Mouse (Mus musculus): ENCODE measurements around the gene Gm44511. TPM values are rescaled to one million over a fixed set of nuclear protein-coding genes. Genes with fewer than 3 reads are reported as not detected.
"Not testable (repeated sequence)": the region's sequence is repeated elsewhere in the genome, so short reads cannot be mapped to it uniquely, and the experiment has no call there.

The Gm44511 gene
- polyA plus RNA-seq, 1 experiment from 2014 or later: not detected

- ATAC-seq (ENCODE audit: low FRiP score): peak; percentile 22; the same call in 1 of the 2 replicates
- not testable (repeated sequence) for H3K36me3 ChIP-seq; H3K4me1 ChIP-seq (replicated peaks); H3K4me2 ChIP-seq; H3K9me3 ChIP-seq; H3K27me3 ChIP-seq; H3K9ac ChIP-seq; H3K4me3 ChIP-seq
- 67% methylated on average over 7 of the region's 7 CpGs for WGBS
- 0 out of 2 replicates have a peak overlapping the region, but pooled peaks have one; percentile 60 for H3K27ac ChIP-seq
Observed at GRCm38 (mm10) chr6:128804823-128805640, 21.1 kb downstream of the Gm44511 start.

DNA sequence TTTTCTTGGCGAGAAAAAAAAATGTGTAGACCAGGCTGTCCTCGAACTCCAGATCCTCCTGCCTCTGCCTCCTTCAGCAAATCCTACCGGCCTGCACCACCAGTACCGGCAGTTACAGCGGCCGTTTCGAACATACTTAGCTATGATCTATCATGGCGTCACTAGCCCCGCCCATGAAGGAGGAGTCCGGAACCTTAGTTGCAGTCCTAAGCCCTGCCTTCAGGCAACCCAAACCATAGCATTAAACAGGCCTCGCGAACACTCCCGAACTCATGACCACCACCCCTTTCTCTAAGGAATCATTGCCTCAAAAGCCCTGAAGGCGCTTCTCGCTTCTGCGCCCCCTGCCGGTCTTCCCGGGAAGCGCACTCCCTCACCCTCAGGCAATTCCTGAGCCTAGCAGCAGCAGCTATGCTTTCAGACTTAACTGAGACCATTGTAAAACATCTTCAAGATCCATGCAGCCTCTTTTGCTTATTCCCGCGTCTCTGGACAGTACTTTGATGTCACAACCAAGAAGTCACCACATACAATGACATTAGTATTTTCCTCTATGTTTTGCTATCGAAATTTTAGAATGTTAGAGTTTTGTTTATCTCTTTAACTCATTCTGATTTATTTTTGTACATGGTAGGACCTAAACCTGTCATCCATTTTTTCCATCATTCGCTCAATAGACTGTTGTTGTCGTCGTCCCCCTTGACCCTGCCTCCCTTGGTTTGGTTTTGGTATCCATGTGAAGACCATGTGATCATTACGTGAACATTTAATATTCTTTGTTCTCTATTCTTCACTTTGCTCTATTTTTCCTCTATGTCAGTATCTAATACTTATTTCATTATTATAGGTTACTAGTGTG lies 22.9 kb downstream of the Gm44511 start:
- ATAC-seq (ENCODE audit: low FRiP score): peak; percentile 91
- peak overlapping the region; percentile 70 for H3K9ac ChIP-seq
- H3K4me2 ChIP-seq: peak overlapping the region; percentile 55
- no peaks in the 10 kb centered on the region for H3K36me3 ChIP-seq
- H3K27me3 ChIP-seq: no peaks in the 10 kb centered on the region
- 6% methylated on average over 26 of the region's 26 CpGs for WGBS
- H3K27ac ChIP-seq: peak overlapping the region; percentile 88
- peaks cover 2% of the 10 kb centered on the region; the same call in 1 of the 2 replicates for H3K4me1 ChIP-seq (replicated peaks)
- H3K9me3 ChIP-seq: no peaks in the 10 kb centered on the region
- peak overlapping the region; percentile 45 for H3K4me3 ChIP-seq

DNA sequence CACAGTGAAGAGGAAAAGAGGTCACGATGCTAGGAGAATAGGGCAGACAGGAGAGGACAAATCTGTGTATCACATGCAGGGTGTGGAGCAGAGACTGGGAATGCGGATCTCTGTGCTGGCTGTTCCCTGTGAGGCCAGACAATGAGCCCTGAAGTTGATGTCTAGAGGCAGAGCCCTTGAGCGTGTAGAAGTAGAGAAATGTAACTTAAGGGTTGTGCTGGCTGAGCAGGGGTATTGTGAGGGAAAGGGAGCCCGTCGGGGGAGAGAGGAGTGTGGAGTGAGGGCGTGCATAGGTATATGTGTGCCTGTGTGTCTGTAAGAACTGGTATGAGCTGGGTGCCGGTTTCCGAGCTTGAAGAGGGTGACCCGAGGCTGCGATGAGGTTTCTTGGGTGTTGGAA lies 23.6 kb downstream of the Gm44511 start:
- H3K27me3 ChIP-seq: no peaks in the 10 kb centered on the region
- H3K27ac ChIP-seq: peak overlapping the region; percentile 88
- H3K4me1 ChIP-seq (replicated peaks): peaks cover 9% of the 10 kb centered on the region
- peak; percentile 57 for ATAC-seq (ENCODE audit: low FRiP score)
- no peaks in the 10 kb centered on the region for H3K9me3 ChIP-seq
- 14% methylated on average over 10 of the region's 10 CpGs for WGBS
- peak overlapping the region; percentile 70 for H3K9ac ChIP-seq
- peak overlapping the region; percentile 45 for H3K4me3 ChIP-seq
- H3K4me2 ChIP-seq: peak overlapping the region; percentile 55
- H3K36me3 ChIP-seq: no peaks in the 10 kb centered on the region

GRCm38 (mm10) chr6:128800696-128801095 lies 25.4 kb downstream of the Gm44511 start:
- H3K4me3 ChIP-seq; H3K27ac ChIP-seq; H3K9me3 ChIP-seq; ATAC-seq (ENCODE audit: low FRiP score); H3K4me2 ChIP-seq; H3K27me3 ChIP-seq; H3K9ac ChIP-seq; H3K36me3 ChIP-seq: not testable (repeated sequence)
- peaks cover 11% of the 10 kb centered on the region for H3K4me1 ChIP-seq (replicated peaks)
- 88% methylated on average over 5 of the region's 5 CpGs for WGBS

GRCm38 (mm10) chr6:128799896-128800270 lies 26.2 kb downstream of the Gm44511 start:
- no peaks in the 10 kb centered on the region for H3K36me3 ChIP-seq
- peak overlapping the region; percentile 66 for H3K9ac ChIP-seq
- H3K4me3 ChIP-seq: peak overlapping the region; percentile 60
- peak overlapping the region; percentile 50 for H3K4me2 ChIP-seq
- peaks cover 11% of the 10 kb centered on the region for H3K4me1 ChIP-seq (replicated peaks)
- no peak for ATAC-seq (ENCODE audit: low FRiP score)
- H3K27me3 ChIP-seq: no peaks in the 10 kb centered on the region
- peak overlapping the region; percentile 88 for H3K27ac ChIP-seq
- H3K9me3 ChIP-seq: no peaks in the 10 kb centered on the region
- WGBS: 21% methylated on average over 7 of the region's 7 CpGs

DNA sequence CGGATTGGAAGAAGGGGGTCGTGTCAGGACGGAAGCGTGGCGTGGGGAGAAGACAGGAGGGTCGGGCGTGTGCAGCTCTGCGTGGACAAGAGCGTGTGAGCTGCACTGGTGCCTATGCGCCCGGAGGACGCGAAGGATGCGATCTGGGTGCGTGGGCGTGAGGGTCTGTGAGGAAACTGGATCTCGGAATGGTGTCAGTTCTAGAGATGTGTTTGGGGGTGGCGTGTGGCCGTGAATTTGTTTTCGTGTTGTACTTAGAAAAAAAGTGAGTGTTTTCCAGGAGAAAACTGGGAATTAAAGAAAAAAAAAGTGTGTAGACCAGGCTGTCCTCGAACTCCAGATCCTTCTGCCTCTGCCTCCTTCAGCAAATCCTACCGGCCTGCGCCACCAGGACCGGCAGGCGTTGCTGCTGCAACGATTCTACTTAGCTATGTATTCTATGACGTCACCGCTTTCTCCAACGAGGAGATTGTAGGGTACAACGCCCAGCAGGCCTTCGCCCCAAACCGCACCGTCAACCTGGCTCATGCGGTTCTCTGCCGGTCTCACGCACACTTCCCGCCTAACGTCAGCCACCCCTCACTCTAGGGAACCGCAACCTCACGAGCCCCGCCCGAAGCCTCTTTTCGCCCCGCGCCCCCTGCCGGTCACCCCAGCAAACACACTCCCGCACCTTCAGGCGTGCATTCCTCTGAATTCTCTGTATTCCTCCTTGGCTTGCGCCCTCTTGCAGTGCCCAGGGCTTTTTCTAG lies 26.8 kb downstream of the Gm44511 start:
- Histone ChIP-seq H3K4me1 (replicated peaks) (peaks cover 11% of the 10 kb centered on the region), H3K27ac (peak overlapping the region; percentile 88), H3K4me3 (peak overlapping the region; percentile 60), H3K4me2 (peak overlapping the region; percentile 59), H3K9ac (peak overlapping the region; percentile 75)
- peak; percentile 81 for ATAC-seq (ENCODE audit: low FRiP score)
- not testable (repeated sequence) for H3K27me3 ChIP-seq, H3K9me3 ChIP-seq, H3K36me3 ChIP-seq
- under 1% methylated on average over 49 of the region's 49 CpGs for WGBS

- Histone ChIP-seq H3K27ac (peak overlapping the region; percentile 88), H3K4me3 (peak overlapping the region; percentile 60), H3K9ac (peak overlapping the region; percentile 75), H3K4me1 (replicated peaks) (peaks cover 11% of the 10 kb centered on the region), H3K4me2 (peak overlapping the region; percentile 59)
- ATAC-seq (ENCODE audit: low FRiP score): peak; percentile 46; the same call in 1 of the 2 replicates
- WGBS: 0% methylated on average over 20 of the region's 20 CpGs
- H3K9me3 ChIP-seq, H3K27me3 ChIP-seq, H3K36me3 ChIP-seq: not testable (repeated sequence)
Observed at GRCm38 (mm10) chr6:128798772-128799143, 27.4 kb downstream of the Gm44511 start.

- ATAC-seq (ENCODE audit: low FRiP score): no peak
- Histone ChIP-seq H3K4me3 (peak overlapping the region; percentile 60), H3K9ac (peak overlapping the region; percentile 61), H3K36me3 (no peaks in the 10 kb centered on the region), H3K9me3 (no peaks in the 10 kb centered on the region), H3K27me3 (no peaks in the 10 kb centered on the region), H3K27ac (peak overlapping the region; percentile 41), H3K4me1 (replicated peaks) (peaks cover 11% of the 10 kb centered on the region), H3K4me2 (peak overlapping the region; percentile 59)
- WGBS: 10% methylated on average over 15 of the region's 15 CpGs
Observed at GRCm38 (mm10) chr6:128797936-128798771, 28.0 kb downstream of the Gm44511 start.

DNA sequence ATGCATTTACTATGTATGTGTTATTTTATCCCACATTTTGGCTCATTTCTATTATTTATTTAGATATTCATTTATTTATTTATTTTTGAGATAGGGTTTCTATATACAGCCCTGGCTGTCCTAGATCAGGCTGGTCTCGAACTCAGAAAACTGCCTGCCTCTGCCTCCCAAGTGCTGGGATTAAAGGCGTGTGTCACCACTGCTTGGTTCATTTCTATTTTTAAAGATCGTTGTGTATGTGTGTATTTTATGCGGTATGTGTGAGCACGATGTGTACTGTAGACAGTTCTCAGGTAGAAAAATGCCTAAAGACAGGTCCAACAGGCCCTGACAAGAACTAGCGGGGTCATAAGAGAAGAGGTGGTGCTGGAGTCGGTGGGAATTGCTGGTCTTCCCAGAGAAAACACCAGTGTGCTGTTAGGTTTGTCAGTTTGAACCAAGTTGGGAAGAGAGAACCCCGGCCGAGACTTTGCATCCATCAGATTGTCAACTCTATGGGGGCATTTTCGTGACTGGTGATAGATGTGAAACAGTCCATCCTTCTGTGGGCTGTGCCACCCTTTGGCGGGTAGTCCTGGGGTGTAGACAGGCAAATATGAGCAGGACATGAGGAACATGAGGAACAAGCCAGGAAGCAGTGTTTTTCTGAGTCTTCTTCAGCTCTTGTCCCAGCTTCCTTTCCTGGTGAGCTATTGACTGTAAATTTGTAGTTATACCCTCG lies 28.8 kb downstream of the Gm44511 start:
- Histone ChIP-seq H3K9ac (peak overlapping the region; percentile 61; the same call in 1 of the 2 replicates), H3K4me3 (peak overlapping the region; percentile 60; the same call in 1 of the 2 replicates), H3K4me1 (replicated peaks) (peaks cover 11% of the 10 kb centered on the region), H3K9me3 (no peaks in the 10 kb centered on the region), H3K36me3 (no peaks in the 10 kb centered on the region), H3K27ac (no peak overlapping the region), H3K27me3 (no peaks in the 10 kb centered on the region), H3K4me2 (peak overlapping the region; percentile 59)
- no peak for ATAC-seq (ENCODE audit: low FRiP score)
- WGBS: 83% methylated on average over 12 of the region's 12 CpGs

GRCm38 (mm10) chr6:128796321-128796955 lies 29.7 kb downstream of the Gm44511 start:
- 75% methylated on average over 8 of the region's 8 CpGs for WGBS

More at GRCm38 (mm10) chr6:128796321-128796955, 29.7 kb downstream of the Gm44511 start:
- no peak for ATAC-seq (ENCODE audit: low FRiP score)
- H3K4me2 ChIP-seq: no peak overlapping the region
- peaks cover 11% of the 10 kb centered on the region for H3K4me1 ChIP-seq (replicated peaks)
- no peak overlapping the region for H3K9ac ChIP-seq
- no peak overlapping the region for H3K4me3 ChIP-seq
- no peaks in the 10 kb centered on the region for H3K9me3 ChIP-seq
- no peak overlapping the region for H3K27ac ChIP-seq
- no peaks in the 10 kb centered on the region for H3K36me3 ChIP-seq
- no peaks in the 10 kb centered on the region for H3K27me3 ChIP-seq

All from hindbrain, embryonic 13.5 days (tissue).